Mouse (Mus musculus) limb, embryonic 12.5 days (tissue): Measurements from ENCODE around the gene Srsf7. TPM values are rescaled to one million over a fixed set of nuclear protein-coding genes. Genes with fewer than 3 reads are reported as not detected.

Source experiments
- ATAC-seq: fragments of 200-750 bp; cut with Nextera tagmentation; 2 replicates; pipeline ENCODE4 v1.8.0; 2017; ENCODE audit warnings: low read depth, moderate TSS enrichment; ENCODE audit not compliant: insufficient number of reproducible peaks, insufficient read depth, low FRiP score, low TSS enrichment
- H3K27ac ChIP-seq: fragments of 300-500 bp; sonication (generic); 2 replicates; pipeline ENCODE4 v1.5.1; 2016; ENCODE audit warnings: mild to moderate bottlenecking, moderate library complexity
- H3K27me3 ChIP-seq: fragments of 300-500 bp; sonication (generic); 2 replicates; pipeline ENCODE4 v1.6.1; 2016; ENCODE audit warnings: mild to moderate bottlenecking, moderate library complexity
- H3K36me3 ChIP-seq: fragments of 300-500 bp; sonication (generic); 2 replicates; pipeline ENCODE4 v1.6.1; 2016; ENCODE audit warnings: mild to moderate bottlenecking, moderate library complexity
- H3K4me1 ChIP-seq: fragments of 300-500 bp; sonication (generic); replicated peaks from 2 replicates; pipeline ENCODE4 v1.6.1; 2016
- H3K4me2 ChIP-seq: fragments of 300-500 bp; sonication (generic); 2 replicates; pipeline ENCODE4 v1.6.1; 2016; ENCODE audit warnings: mild to moderate bottlenecking, moderate library complexity
- H3K4me3 ChIP-seq: fragments of 300-500 bp; sonication (generic); replicated peaks from 2 replicates; pipeline ENCODE4 v1.5.1; 2016; ENCODE audit warnings: mild to moderate bottlenecking
- H3K9ac ChIP-seq: fragments of 300-500 bp; sonication (generic); replicated peaks from 2 replicates; pipeline ENCODE4 v1.6.1; 2016; ENCODE audit warnings: mild to moderate bottlenecking, moderate library complexity
- H3K9me3 ChIP-seq: fragments of 300-500 bp; sonication (generic); 2 replicates; pipeline ENCODE4 v1.6.1; 2016; ENCODE audit warnings: mild to moderate bottlenecking, moderate library complexity
- WGBS: fragments of 180-500 bp; shearing (Covaris S2); methylation state at CpG from one replicate; pipeline ENCODE4 v1.1.7; 2016; 5-methylcytosine and 5-hydroxymethylcytosine counted together
- polyA plus RNA-seq: library from polyadenylated mRNA; unstranded; fragments of >200 nt; fragmentation: Nextera tagmentation; extraction: Ambion mirVana; gene quantifications from 2 replicates; pipeline ENCODE4 v1.2.1, GENCODE M21; 2016

The Srsf7 gene
- polyA plus RNA-seq, 1 experiment from 2014 or later = 852 TPM

- Histone ChIP-seq H3K4me3 (no peak overlapping the region), H3K4me2 (no peak overlapping the region), H3K9me3 (no peaks in the 10 kb centered on the region), H3K36me3 (no peaks in the 10 kb centered on the region), H3K27ac (no peak overlapping the region), H3K4me1 (no peaks in the 10 kb centered on the region), H3K27me3 (no peaks in the 10 kb centered on the region), H3K9ac (no peak overlapping the region)
- 58% methylated on average over 12 of the region's 12 CpGs for WGBS
- ATAC-seq = no peak
Measured at GRCm38 (mm10) chr17:80152767-80153630, 54.1 kb downstream of the Srsf7 start.

- H3K4me3 ChIP-seq = no peak overlapping the region
- H3K9me3 ChIP-seq = no peaks in the 10 kb centered on the region
- no peak for ATAC-seq
- H3K27me3 ChIP-seq = no peaks in the 10 kb centered on the region
- 24% methylated on average over 5 of the region's 5 CpGs for WGBS
- no peak overlapping the region for H3K27ac ChIP-seq
- H3K9ac ChIP-seq = no peak overlapping the region
- no peaks in the 10 kb centered on the region for H3K36me3 ChIP-seq
- H3K4me2 ChIP-seq = no peak overlapping the region
- no peaks in the 10 kb centered on the region for H3K4me1 ChIP-seq
Measured at GRCm38 (mm10) chr17:80151353-80151752, 55.8 kb downstream of the Srsf7 start.

Other genes with a start within 250 kb of the Srsf7 start
- 112 and 114 TPM in 2 replicates for gene Hnrnpll, start 145.0 kb downstream of the Srsf7 start, polyA plus RNA-seq
- 14.9 and 15.3 TPM in 2 replicates for gene Galm, start 79.8 kb downstream of the Srsf7 start, polyA plus RNA-seq
- not detected in 2 replicates for gene Ttc39d, start 153 bp upstream of the Srsf7 start, polyA plus RNA-seq
- gene Gemin6, start 17.1 kb upstream of the Srsf7 start, polyA plus RNA-seq = 36.2 and 41.1 TPM in 2 replicates
- 21.8 and 23.7 TPM in 2 replicates for gene Morn2, start 82.9 kb upstream of the Srsf7 start, polyA plus RNA-seq
- 27.0 and 28.5 TPM in 2 replicates for gene Dhx57, start 83.2 kb upstream of the Srsf7 start, polyA plus RNA-seq
- gene Arhgef33, start 100.1 kb upstream of the Srsf7 start, polyA plus RNA-seq = 0.58 and 2.1 TPM in 2 replicates
- gene Gm10190, start 166.2 kb upstream of the Srsf7 start, polyA plus RNA-seq = 1.0 and 2.9 TPM in 2 replicates